19 mouse cellular contexts compared by ENCODE assay signal in genomic region chr19:28797611-28798010, GRCm38 (mm10). TPM values are rescaled to one million over a fixed set of nuclear protein-coding genes. Genes with fewer than 3 reads are reported as not detected.
A peak's percentile ranks its signal among the peaks of the same experiment; 100 is the strongest.
DNase-seq lines count a peak whose midpoint lies in the region; ATAC-seq and TF ChIP-seq lines count a peak whose summit lies in the region.
"Had no signal": no experiment of that assay in that cellular context is flagged by ENCODE, and none has a peak within 500 bp of the region (broad histone marks: within the 10 kb centered on the region; RNA-seq: fewer than 3 reads in every experiment).

No protein-coding gene starts in this region.

- ATAC-seq in cerebellum, adult (ENCODE audit: insufficient number of reproducible peaks, low FRiP score, low TSS enrichment), result no peak
- ATAC-seq: forebrain, embryonic 14.5 days; forebrain, postnatal 0 days had no signal

- TF ChIP-seq CTCF in layer of hippocampus, adult 2 months (conservative IDR thresholded peaks at IDR 0.05), result no peak
- TF ChIP-seq CTCF in brain, embryonic 14.5 days (IDR thresholded peaks at IDR 0.05; ENCODE audit: borderline replicate concordance, extremely low read depth, insufficient read depth, insufficient read length), result no peak

- H3K27ac ChIP-seq in layer of hippocampus, adult 2 months, result peak overlapping the region; percentile 63
- H3K27ac ChIP-seq: embryonic facial prominence, embryonic 10.5 days; embryonic facial prominence, embryonic 12.5 days had no signal

- peak; percentile 36 to 52 for DNase-seq in cerebellum, postnatal 14 days
- DNase-seq in layer of hippocampus, adult 2 months (ENCODE audit: low spot score in 2 of 2), result no peak
- no peak for DNase-seq in layer of hippocampus, postnatal 25 days (ENCODE audit: extremely low spot score in 1 of 2, low spot score in 1 of 2)
- peak; percentile 26 for DNase-seq in brain, adult 2 months (ENCODE audit: low read depth, low spot score)
- DNase-seq in brain, embryonic 14.5 days (ENCODE audit: low read depth), result peak; percentile 16
- DNase-seq in adrenal gland, postnatal 10 days, result no peak
- DNase-seq in spleen, postnatal 14 days (ENCODE audit: low spot score in 2 of 2), result no peak
- DNase-seq: adrenal gland, adult 2 months; adrenal gland, postnatal 14 days; adrenal gland, postnatal 36 days; cerebellum, adult 11 months; cerebellum, adult 2 months; cerebellum, adult 9-10 months; forebrain, postnatal 0 days had no signal

- no peak overlapping the region for H3K4me3 ChIP-seq in layer of hippocampus, adult 2 months
- H3K4me3 ChIP-seq: embryonic facial prominence, embryonic 10.5 days; embryonic facial prominence, embryonic 12.5 days had no signal

- no peak for TF ChIP-seq POLR2A in brain, embryonic 14.5 days (IDR thresholded peaks at IDR 0.05; ENCODE audit: borderline replicate concordance, extremely low read depth, insufficient read depth, insufficient read length, poor library complexity, severe bottlenecking)

RNA-seq across cellular contexts. Expression of gene Slc1a1, which starts 37.2 kb away (rescaled TPM):
- 100 to 1,000 TPM; 139 to 149 TPM for total RNA-seq in layer of hippocampus, adult 2 months (2021)
- 100 to 1,000 TPM; 141 to 153 TPM for total RNA-seq in layer of hippocampus, postnatal 25 days (2021)
- polyA plus RNA-seq in brain, embryonic 14.5 days (2012; rRNA removed), result 15.0 and 22.2 TPM in 2 replicates
- total RNA-seq in adrenal gland, postnatal 10 days (2021), result under 1 TPM; 0.51 to 0.94 TPM
- total RNA-seq: MEL had no signal

Comparison
In these comparisons a context has a peak if more than half of its experiments do, and no peak if none do; other contexts are left out.
1. DNase-seq: peak in cerebellum, postnatal 14 days (2 of 2), brain, adult 2 months (single experiment) and brain, embryonic 14.5 days (single experiment); none in layer of hippocampus, adult 2 months (0 of 2), layer of hippocampus, postnatal 25 days (0 of 2), adrenal gland, postnatal 10 days (single experiment) and spleen, postnatal 14 days (0 of 2).
2. RNA of gene Slc1a1, which starts 37.2 kb away (total RNA-seq): 141 to 153 TPM in layer of hippocampus, postnatal 25 days and 139 to 149 TPM in layer of hippocampus, adult 2 months; 0.51 to 0.94 TPM in adrenal gland, postnatal 10 days; every median in the first group is over 10 times any median in the second.